8 mouse cellular contexts compared by ENCODE assay signal in genomic region chr10:60106531-60107186, GRCm38 (mm10). TPM values are rescaled to one million over a fixed set of nuclear protein-coding genes. Genes with fewer than 3 reads are reported as not detected.
DNase-seq lines count a peak whose midpoint lies in the region; ATAC-seq and TF ChIP-seq lines count a peak whose summit lies in the region.

No protein-coding gene starts in this region.

- no peaks in the 10 kb centered on the region for H3K36me3 ChIP-seq in liver, adult 2 months (ENCODE audit: control insufficient read depth, insufficient read depth, low read length)
- H3K36me3 ChIP-seq in forebrain, embryonic 14.5 days (ENCODE audit: control insufficient read depth, insufficient read depth, low read length), result no peaks in the 10 kb centered on the region
- no peaks in the 10 kb centered on the region for H3K36me3 ChIP-seq in limb, embryonic 11.5 days (ENCODE audit: control insufficient read depth, insufficient read depth, low read length)
- no peaks in the 10 kb centered on the region for H3K36me3 ChIP-seq in midbrain, embryonic 13.5 days
- no peaks in the 10 kb centered on the region for H3K36me3 ChIP-seq in stomach, embryonic 16.5 days (ENCODE audit: control insufficient read depth, insufficient read depth, low read length)

- no peak overlapping the region for H3K9ac ChIP-seq in liver, adult 2 months (ENCODE audit: low read depth, low read length)
- H3K9ac ChIP-seq in forebrain, embryonic 14.5 days (ENCODE audit: low read length), result peak overlapping the region; percentile 82
- peak overlapping the region; percentile 59 for H3K9ac ChIP-seq in limb, embryonic 11.5 days (ENCODE audit: low read length)
- peak overlapping the region; percentile 82 for H3K9ac ChIP-seq in midbrain, embryonic 13.5 days (replicated peaks)
- peak overlapping the region; percentile 74 for H3K9ac ChIP-seq in stomach, embryonic 16.5 days (ENCODE audit: low read length)

- H3K4me3 ChIP-seq in liver, adult 2 months (ENCODE audit: insufficient read depth, low read depth, low read length), result peak overlapping the region; percentile 38; the same call in 1 of the 2 replicates
- H3K4me3 ChIP-seq in forebrain, embryonic 14.5 days (ENCODE audit: low read depth, low read length), result peak overlapping the region; percentile 59
- H3K4me3 ChIP-seq in limb, embryonic 11.5 days (ENCODE audit: low read depth, low read length), result peak overlapping the region; percentile 53
- H3K4me3 ChIP-seq in midbrain, embryonic 13.5 days (replicated peaks), result peak overlapping the region; percentile 65
- peak overlapping the region; percentile 63 for H3K4me3 ChIP-seq in stomach, embryonic 16.5 days (replicated peaks; ENCODE audit: low read length)

- TF ChIP-seq CTCF in liver, adult 2 months (IDR thresholded peaks at IDR 0.05; ENCODE audit: low read depth, low read length), result no peak

- no peaks in the 10 kb centered on the region for H3K9me3 ChIP-seq in forebrain, embryonic 14.5 days (replicated peaks; ENCODE audit: control insufficient read depth, low read length)
- H3K9me3 ChIP-seq in limb, embryonic 11.5 days (ENCODE audit: control insufficient read depth, low read length), result no peaks in the 10 kb centered on the region
- H3K9me3 ChIP-seq in midbrain, embryonic 13.5 days, result no peaks in the 10 kb centered on the region
- H3K9me3 ChIP-seq in stomach, embryonic 16.5 days (replicated peaks; ENCODE audit: control insufficient read depth, low read length), result no peaks in the 10 kb centered on the region

- H3K79me2 ChIP-seq in liver, adult 2 months (ENCODE audit: control insufficient read depth, insufficient read depth, low read length), result no peaks in the 10 kb centered on the region

- H3K4me1 ChIP-seq in liver, adult 2 months (ENCODE audit: control insufficient read depth, insufficient read depth, low read length), result no peaks in the 10 kb centered on the region
- peaks cover 11% of the 10 kb centered on the region for H3K4me1 ChIP-seq in forebrain, embryonic 14.5 days (ENCODE audit: control insufficient read depth, insufficient read depth, low read length)
- peaks cover 8% of the 10 kb centered on the region for H3K4me1 ChIP-seq in limb, embryonic 11.5 days (ENCODE audit: control insufficient read depth, insufficient read depth, low read length)
- peaks cover 54% of the 10 kb centered on the region for H3K4me1 ChIP-seq in midbrain, embryonic 13.5 days (replicated peaks)
- peaks cover 13% of the 10 kb centered on the region for H3K4me1 ChIP-seq in stomach, embryonic 16.5 days (ENCODE audit: control insufficient read depth, insufficient read depth, low read length)

- peak overlapping the region; percentile 93 for H3K4me2 ChIP-seq in forebrain, embryonic 14.5 days (ENCODE audit: low read length)
- H3K4me2 ChIP-seq in limb, embryonic 11.5 days (ENCODE audit: low read depth, severe bottlenecking), result peak overlapping the region; percentile 99
- H3K4me2 ChIP-seq in midbrain, embryonic 13.5 days (replicated peaks), result peak overlapping the region; percentile 83
- H3K4me2 ChIP-seq in stomach, embryonic 16.5 days (ENCODE audit: low read depth, low read length), result peak overlapping the region; percentile 99

- H3K27me3 ChIP-seq in liver, adult 2 months (ENCODE audit: control insufficient read depth, insufficient read depth, low read length), result peaks cover 19% of the 10 kb centered on the region
- peaks cover 6% of the 10 kb centered on the region; the same call in 1 of the 2 replicates for H3K27me3 ChIP-seq in forebrain, embryonic 14.5 days (replicated peaks; ENCODE audit: control insufficient read depth, insufficient read depth, low read length)
- peaks cover 40% of the 10 kb centered on the region for H3K27me3 ChIP-seq in limb, embryonic 11.5 days (ENCODE audit: control insufficient read depth, insufficient read depth, low read length)
- H3K27me3 ChIP-seq in midbrain, embryonic 13.5 days, result peaks cover 28% of the 10 kb centered on the region
- H3K27me3 ChIP-seq in stomach, embryonic 16.5 days (ENCODE audit: control insufficient read depth, insufficient read depth, low read length), result peaks cover 10% of the 10 kb centered on the region; the same call in 1 of the 2 replicates

- no peak for TF ChIP-seq POLR2A in liver, adult 2 months (IDR thresholded peaks at IDR 0.05; ENCODE audit: extremely low read depth, insufficient read depth, low read length)

- WGBS in liver, adult 2 months, result 1% methylated on average over 57 of the region's 57 CpGs
- under 1% methylated on average over 54 of the region's 57 CpGs for WGBS in forebrain, embryonic 14.5 days
- WGBS in limb, embryonic 11.5 days, result 1% methylated on average over 54 of the region's 57 CpGs
- 1% methylated on average over 57 of the region's 57 CpGs for WGBS in midbrain, embryonic 13.5 days
- under 1% methylated on average over 57 of the region's 57 CpGs for WGBS in stomach, embryonic 16.5 days

- no peak overlapping the region for H3K27ac ChIP-seq in liver, adult 2 months (replicated peaks; ENCODE audit: insufficient read depth, low read depth, low read length)
- peak overlapping the region; percentile 79 for H3K27ac ChIP-seq in forebrain, embryonic 14.5 days (ENCODE audit: low read depth, low read length)
- H3K27ac ChIP-seq in limb, embryonic 11.5 days (replicated peaks; ENCODE audit: low read depth, low read length), result no peak overlapping the region
- peak overlapping the region; percentile 94 for H3K27ac ChIP-seq in midbrain, embryonic 13.5 days
- no peak overlapping the region for H3K27ac ChIP-seq in stomach, embryonic 16.5 days (ENCODE audit: low read length)

- peak; percentile 76 for ATAC-seq in forebrain, embryonic 14.5 days
- ATAC-seq in hematopoietic stem cell, adult 5-6 weeks (replicated peaks in 1 of 2; ENCODE audit: insufficient read depth in 1 of 2, low FRiP score in 2 of 2, low TSS enrichment in 1 of 2, low read depth in 1 of 2, poor library complexity in 2 of 2, severe bottlenecking in 2 of 2), result peak; percentile 23 to 31; a peak in 3 of 4 replicates
- ATAC-seq in limb, embryonic 11.5 days (ENCODE audit: insufficient number of reproducible peaks, low FRiP score, low TSS enrichment, low read depth), result peak; percentile 51
- ATAC-seq in midbrain, embryonic 13.5 days, result peak; percentile 78
- ATAC-seq in stomach, embryonic 16.5 days (ENCODE audit: insufficient read depth, low FRiP score), result peak; percentile 38

- no peak for DNase-seq in liver, adult 2 months (ENCODE audit: extremely low read depth, low read depth, low spot score)
- no peak for DNase-seq in liver
- peak; percentile 59 for DNase-seq in cerebellum, adult 11 months
- peak; percentile 66 for DNase-seq in forebrain, embryonic 14.5 days (ENCODE audit: low spot score)
- peak; percentile 79 for DNase-seq in limb, embryonic 11.5 days (ENCODE audit: low spot score)

RNA-seq across cellular contexts. Expression of gene Spock2, which starts 0.6 kb away (rescaled TPM):
- 0.18 and 0.40 TPM in 2 replicates for total RNA-seq in liver, adult 2 months (2014; rRNA removed)
- polyA plus RNA-seq in liver, adult 2 months (2012; rRNA removed), result 0.34 and 0.40 TPM in 2 replicates
- 23.5 and 36.1 TPM in 2 replicates for polyA plus RNA-seq in forebrain, embryonic 14.5 days (2014; fragmentation: Nextera tagmentation; extraction: Ambion mirVana)
- 0.50 TPM in 1 of 2 replicates, not detected in the other for total RNA-seq in hematopoietic stem cell, adult 5-6 weeks (2017)
- polyA plus RNA-seq in limb, embryonic 11.5 days (2014; fragmentation: Nextera tagmentation; extraction: Ambion mirVana), result 1.8 and 2.0 TPM in 2 replicates
- 51.8 TPM in 2 replicates for polyA plus RNA-seq in midbrain, embryonic 13.5 days (2015; fragmentation: Nextera tagmentation; extraction: Ambion mirVana)
- polyA plus RNA-seq in stomach, embryonic 16.5 days (2015; fragmentation: Nextera tagmentation; extraction: Ambion mirVana), result 6.3 and 6.6 TPM in 2 replicates

Comparison
In these comparisons a context has a peak if more than half of its experiments do, and no peak if none do; other contexts are left out.
1. DNase-seq: peak in cerebellum, adult 11 months (single experiment), forebrain, embryonic 14.5 days (single experiment) and limb, embryonic 11.5 days (single experiment); none in liver, adult 2 months (single experiment) and liver (single experiment).
2. H3K27ac ChIP-seq: peak in forebrain, embryonic 14.5 days (single experiment) and midbrain, embryonic 13.5 days (single experiment); none in liver, adult 2 months (single experiment), limb, embryonic 11.5 days (single experiment) and stomach, embryonic 16.5 days (single experiment).
3. ATAC-seq: peak in every context shown above with its lines; median percentile 78 in midbrain, embryonic 13.5 days; 76 in forebrain, embryonic 14.5 days; 51 in limb, embryonic 11.5 days; 38 in stomach, embryonic 16.5 days; 27 in hematopoietic stem cell, adult 5-6 weeks.
4. Peak in every context shown above with its lines, with median percentiles within 50 percentile points of each other: H3K4me3 ChIP-seq and H3K4me2 ChIP-seq.